Mouse (Mus musculus): Measurements from ENCODE around the gene Rbpj. TPM values are rescaled to one million over a fixed set of nuclear protein-coding genes. Genes with fewer than 3 reads are reported as not detected.

The Rbpj gene
- total RNA-seq, 2 experiments from 2014 or later, result 42.6 to 53.7 TPM

DNA sequence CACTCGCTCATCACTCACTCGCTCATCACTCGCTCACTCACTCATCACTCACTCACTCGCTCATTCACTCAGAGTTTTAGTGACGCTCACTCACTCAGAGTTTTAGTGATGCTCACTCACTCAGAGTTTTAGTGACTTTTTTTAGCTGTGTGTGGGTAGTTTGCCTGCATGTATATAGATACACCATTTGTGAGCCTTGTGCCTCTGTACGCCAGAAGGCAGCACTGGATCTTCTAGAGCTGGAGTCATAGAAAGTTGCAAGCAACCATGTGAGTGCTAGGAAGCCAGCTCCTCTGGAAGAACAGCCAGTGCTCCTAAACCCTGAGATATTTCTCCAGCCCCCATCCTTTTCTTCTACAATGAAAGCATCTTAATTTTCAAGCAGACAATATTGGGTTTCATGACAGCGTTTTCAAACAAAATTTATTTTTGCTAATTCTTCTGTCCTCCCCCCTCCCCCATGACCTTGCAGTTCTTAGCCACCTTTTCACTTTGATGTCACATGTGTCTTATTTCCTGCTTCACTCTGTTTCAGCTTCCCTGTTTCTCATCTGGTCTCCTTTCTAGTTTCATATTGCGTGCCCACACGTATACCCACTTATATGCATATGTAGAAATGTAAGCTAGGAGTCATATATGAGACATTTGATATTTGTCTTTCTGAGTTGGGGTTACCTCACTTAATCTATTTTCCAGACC, 118.3 kb downstream of the Rbpj start:
- peak; percentile 41 for ATAC-seq (replicated peaks; ENCODE audit: poor library complexity, severe bottlenecking)

GRCm38 (mm10) chr5:53588421-53589171, 122.6 kb downstream of the Rbpj start:
- ATAC-seq (replicated peaks; ENCODE audit: poor library complexity, severe bottlenecking), result peak; percentile 45

DNA sequence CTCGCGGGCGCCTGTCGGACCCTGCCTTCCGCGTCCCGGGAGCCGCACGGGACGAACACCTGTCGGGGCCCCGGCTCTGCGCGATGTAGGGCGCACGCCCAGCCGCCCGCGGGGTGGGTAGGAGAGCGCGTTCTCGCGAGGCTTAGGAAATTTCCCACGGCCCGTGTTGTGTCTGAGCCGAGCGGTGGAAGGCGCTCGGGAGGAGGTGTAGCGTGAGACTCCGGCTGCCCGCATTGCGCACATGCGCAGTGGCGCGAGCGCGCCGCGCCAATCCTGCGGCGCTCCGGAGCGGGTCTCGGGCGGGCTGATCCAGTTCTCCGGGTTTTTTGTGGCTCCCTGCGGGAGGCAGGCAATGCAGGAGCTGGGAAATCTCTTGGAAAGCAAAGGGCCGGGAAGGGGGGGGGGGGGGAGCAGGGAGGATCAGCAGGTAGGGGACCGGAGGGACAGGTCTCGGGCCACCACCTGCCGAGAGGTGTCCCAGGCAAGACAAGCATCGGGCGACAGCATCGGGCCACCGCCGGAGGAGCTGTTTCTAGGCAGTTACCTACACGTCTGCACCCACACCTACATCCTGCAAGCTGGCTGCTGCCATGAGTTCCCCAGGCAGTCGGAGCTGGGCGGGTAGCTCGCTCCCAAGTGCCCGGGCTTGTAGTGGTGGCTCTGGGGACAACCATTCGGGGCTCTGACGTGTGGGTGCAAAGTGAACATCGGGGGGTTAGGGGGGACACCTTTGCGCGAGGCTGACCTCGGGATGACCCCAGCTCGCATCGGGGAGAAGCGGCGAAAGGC, 123.4 kb downstream of the Rbpj start:
- ATAC-seq (replicated peaks; ENCODE audit: poor library complexity, severe bottlenecking), result peak; percentile 39

DNA sequence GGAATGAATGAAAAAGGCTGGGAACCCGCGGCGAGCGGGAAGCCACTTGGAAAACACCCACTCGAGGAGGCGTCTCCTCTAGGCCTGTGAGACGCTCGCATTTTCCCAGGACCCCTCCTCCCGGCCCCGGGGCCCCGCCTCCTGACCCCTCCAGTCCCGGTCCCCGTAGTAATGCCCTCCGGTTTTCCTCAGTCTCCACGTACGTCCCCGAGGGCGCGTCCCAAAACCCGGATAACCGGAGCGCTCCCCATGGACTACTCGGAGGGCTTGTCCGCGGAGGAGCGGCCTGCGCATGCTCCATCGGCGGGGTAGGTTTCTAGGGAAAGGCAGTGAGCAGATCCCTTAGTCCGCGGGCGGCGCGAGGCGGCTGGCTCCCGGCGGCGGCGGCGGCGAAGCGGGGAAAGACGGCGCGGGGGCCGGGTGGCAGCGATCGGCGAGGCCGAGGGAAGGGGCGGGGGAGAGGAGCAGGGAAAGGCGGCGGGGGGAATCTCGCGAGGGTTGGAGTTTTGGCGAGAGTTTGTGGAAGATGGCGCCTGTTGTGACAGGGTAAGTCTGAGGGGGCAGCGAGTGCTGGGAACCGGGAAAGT, 124.3 kb downstream of the Rbpj start:
- ATAC-seq (replicated peaks; ENCODE audit: poor library complexity, severe bottlenecking), result peak; percentile 48

GRCm38 (mm10) chr5:53590875-53591682, 125.1 kb downstream of the Rbpj start:
- ATAC-seq (replicated peaks; ENCODE audit: poor library complexity, severe bottlenecking), result no peak

DNA sequence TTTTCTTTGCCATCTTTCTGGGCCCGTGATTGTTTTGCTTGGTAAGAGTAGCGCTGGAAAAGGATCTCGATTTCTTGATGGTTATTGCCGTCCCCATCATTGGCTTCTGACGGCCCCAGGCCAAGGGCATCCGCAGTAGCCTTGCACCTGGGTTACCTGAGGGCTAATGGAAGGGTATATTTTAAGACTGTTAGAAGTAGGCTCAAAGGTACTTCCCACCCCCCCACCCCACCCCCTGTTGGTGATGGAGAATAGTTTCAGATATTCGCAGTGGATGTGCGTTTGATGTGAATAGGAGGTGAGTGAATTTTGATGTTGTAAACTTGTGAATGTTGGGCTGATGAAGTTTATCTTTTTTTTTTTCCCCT, 125.7 kb downstream of the Rbpj start:
- ATAC-seq (replicated peaks; ENCODE audit: poor library complexity, severe bottlenecking), result no peak

DNA sequence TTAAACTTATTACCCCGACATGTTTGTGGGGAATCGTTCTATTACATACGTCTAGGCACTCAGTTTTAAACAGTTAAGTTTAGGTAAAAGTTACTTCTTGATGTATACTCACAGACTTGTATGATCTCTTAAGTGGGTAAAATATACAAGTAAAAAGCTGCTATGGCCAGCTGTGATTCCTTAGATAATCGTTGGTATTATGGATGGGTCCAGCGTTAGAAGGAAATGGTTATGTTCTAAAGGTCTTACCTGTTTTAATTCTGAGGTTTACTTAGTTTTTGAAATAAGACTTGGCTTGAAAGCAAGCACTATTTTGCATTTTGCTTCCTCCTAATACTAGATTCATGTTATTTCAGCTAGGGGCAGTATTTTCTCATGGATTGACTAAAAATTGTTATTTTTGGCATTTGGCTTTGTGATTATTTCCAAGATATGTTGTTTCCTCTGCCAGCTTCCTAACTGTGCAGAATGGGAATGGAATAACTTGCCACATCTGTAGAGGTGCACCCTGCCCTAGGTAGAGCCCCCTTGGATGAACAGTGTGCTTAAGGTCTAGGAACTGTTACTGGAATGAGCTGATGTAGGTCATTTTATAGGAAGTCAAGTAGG, 127.2 kb downstream of the Rbpj start:
- ATAC-seq (replicated peaks; ENCODE audit: poor library complexity, severe bottlenecking), result no peak

DNA sequence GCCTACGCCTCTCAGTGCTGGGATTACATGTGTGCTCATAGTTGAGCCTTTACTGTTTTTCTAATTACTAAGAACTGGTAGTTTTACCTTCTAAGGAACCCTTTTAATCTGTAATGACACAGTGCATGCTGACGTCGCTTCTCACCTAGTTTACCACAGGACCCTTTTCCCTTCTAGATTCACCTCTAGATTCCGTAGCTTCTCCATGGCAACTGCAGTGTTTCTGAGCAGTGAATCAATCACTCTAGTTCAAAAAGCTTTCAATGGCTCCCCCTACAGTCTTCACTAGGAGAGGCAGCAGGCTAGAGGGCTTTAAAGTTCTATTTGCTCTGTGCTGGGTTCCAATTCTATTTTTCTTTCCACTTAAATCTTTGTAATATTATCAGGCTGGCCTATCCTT, 128.3 kb downstream of the Rbpj start:
- peak; percentile 26 for ATAC-seq (replicated peaks; ENCODE audit: poor library complexity, severe bottlenecking)

DNA sequence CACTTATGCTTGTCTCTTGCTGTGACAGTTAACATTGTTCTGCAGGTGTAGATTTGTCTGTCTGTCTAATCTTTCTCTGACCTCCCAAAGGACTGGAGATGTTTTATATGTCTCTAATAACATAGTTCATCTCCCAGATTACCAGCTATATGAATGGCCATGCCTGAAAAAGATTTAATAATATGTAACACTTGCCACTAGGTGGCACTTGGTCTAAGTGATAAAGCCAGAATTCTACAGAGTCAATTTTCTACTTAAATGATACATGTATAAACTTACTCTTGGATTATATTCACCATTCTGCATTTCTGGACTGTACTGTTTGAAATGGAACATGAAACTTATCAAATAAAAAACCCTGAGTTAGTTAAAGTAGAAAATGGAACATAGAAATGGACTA, 132.6 kb downstream of the Rbpj start:
- no peak for ATAC-seq (replicated peaks; ENCODE audit: poor library complexity, severe bottlenecking)

GRCm38 (mm10) chr5:53599116-53599515, 133.2 kb downstream of the Rbpj start:
- ATAC-seq (replicated peaks; ENCODE audit: poor library complexity, severe bottlenecking), result no peak

DNA sequence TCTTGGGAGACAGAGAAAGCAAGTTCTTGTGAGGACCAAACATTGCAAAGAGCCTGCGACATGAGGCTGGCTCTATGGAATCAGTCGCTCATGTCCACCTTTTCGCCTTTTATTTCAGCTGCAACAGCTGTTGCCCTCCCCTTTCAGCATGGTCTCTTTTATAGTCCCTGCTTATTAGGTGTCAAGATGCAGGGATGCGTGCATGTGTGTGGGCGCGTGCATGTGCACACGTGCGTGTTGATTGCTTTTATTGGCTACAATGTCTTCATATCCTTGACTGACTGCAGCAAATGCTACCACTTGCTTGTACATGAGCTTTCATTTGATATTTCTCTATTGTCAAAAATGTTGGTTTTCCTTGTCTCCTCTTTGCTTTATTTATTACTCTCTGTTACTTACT, 136.2 kb downstream of the Rbpj start:
- ATAC-seq (replicated peaks; ENCODE audit: poor library complexity, severe bottlenecking), result no peak

- no peak for ATAC-seq (replicated peaks; ENCODE audit: poor library complexity, severe bottlenecking)
Measured at GRCm38 (mm10) chr5:53605450-53605849, 139.5 kb downstream of the Rbpj start.

DNA sequence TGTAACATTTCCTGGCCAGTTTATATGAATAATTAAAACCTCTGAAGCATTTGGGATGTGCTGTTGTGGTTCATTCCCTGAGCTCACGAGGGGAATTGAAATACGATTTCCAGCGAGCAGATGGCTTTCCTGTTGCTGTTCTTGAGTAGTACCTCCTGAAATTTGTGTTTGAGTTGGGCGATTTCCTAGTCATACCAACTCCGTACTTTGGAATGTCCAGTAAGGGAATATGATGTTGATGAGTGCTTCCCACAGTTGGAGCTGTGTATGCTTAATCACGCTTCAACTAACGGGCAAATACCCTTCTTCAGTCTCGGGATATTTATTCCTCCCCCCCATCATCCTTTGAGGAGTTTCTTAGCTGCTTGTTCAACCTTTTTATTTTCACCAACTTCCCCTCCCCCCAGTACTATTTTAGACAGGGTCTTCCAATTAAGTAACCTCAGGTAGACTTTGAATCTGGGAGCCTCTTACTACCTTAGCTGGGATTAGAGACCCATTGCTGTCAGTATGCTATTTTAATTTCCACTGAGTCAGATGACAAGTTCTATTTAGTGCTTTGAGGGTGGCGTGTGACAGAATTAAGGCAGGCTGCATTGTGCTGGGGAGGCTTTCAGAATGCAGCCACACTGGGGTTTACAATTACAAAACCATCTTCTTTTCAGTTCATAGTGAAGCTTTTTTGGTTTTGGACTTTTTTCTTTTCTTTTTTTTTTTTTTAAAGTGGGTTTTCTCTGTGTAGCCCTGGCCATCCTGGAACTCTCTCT, 141.5 kb downstream of the Rbpj start:
- ATAC-seq (replicated peaks; ENCODE audit: poor library complexity, severe bottlenecking), result no peak

GRCm38 (mm10) chr5:53618844-53619243, 152.9 kb downstream of the Rbpj start:
- no peak for ATAC-seq (replicated peaks; ENCODE audit: poor library complexity, severe bottlenecking)

- ATAC-seq (replicated peaks; ENCODE audit: poor library complexity, severe bottlenecking), result no peak
Measured at GRCm38 (mm10) chr5:53632026-53632425, 166.1 kb downstream of the Rbpj start.

DNA sequence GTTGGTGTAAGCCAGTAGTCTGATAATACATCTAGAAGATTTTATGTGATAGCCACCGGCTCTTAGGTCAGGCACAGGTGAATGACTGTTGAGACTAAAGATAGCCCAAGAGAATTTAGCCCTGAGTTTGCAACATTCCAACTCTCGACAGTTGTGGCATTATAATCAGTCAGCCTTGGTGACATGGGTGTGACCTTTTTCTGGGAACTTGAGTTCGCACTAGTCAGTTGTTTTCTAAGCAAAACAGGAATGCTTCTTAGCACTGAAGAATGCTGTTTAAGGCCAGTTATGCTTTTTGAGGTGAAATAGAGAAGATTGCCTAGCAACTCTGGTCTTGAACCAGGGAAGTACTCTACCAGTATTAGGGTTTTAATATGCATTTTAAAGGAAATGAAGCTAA, 170.8 kb downstream of the Rbpj start:
- ATAC-seq (replicated peaks; ENCODE audit: poor library complexity, severe bottlenecking), result no peak

- ATAC-seq (replicated peaks; ENCODE audit: poor library complexity, severe bottlenecking), result no peak
Measured at GRCm38 (mm10) chr5:53637206-53637605, 171.3 kb downstream of the Rbpj start.

- ATAC-seq (replicated peaks; ENCODE audit: poor library complexity, severe bottlenecking), result peak; percentile 50; the same call in 1 of the 2 replicates
Measured at GRCm38 (mm10) chr5:53638647-53639046, 172.7 kb downstream of the Rbpj start.

- peak; percentile 68 for ATAC-seq (replicated peaks; ENCODE audit: poor library complexity, severe bottlenecking)
Measured at GRCm38 (mm10) chr5:53646669-53647068, 180.7 kb downstream of the Rbpj start.

Data from granulocyte monocyte progenitor cell, adult 5-6 weeks (primary cell).